Mouse (Mus musculus) testis, adult 2 months (tissue): ENCODE measurements around the gene Prdm5.

ENCODE experiments used
- CTCF ChIP-seq: fragments of 200-500 bp; IDR thresholded peaks from 2 replicates; pipeline ENCODE4 v1.5.1; 2012; ENCODE audit warnings: low read depth, mild to moderate bottlenecking, inconsistent platforms, low read length, moderate library complexity; ENCODE audit not compliant: control insufficient read depth, insufficient read depth, insufficient replicate concordance
- POLR2A ChIP-seq: fragments of 200-500 bp; IDR thresholded peaks from 2 replicates; pipeline ENCODE4 v1.6.1; 2012; ENCODE audit warnings: low read depth, mild to moderate bottlenecking, inconsistent platforms, low read length, moderate library complexity; ENCODE audit not compliant: control insufficient read depth

DNA sequence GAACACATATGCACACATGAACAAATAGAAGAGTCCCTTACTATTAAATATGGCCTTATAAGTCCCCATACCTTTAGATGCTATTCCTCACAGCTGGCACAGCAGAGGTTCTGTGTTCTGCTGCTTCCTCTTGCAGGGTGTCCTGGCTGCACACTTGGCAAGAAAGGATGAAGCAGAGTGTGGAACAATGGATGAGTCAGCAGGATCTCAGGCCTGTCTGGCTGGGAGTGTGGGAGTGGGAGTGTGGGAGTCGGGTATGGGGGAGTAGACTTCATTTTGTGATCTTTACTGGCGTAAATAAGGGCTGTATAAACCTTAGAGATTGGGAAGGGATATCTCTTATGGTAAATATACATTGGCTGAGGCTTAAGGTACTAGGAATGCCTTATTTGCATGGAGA is 14.1 kb downstream of the Prdm5 start:
- TF ChIP-seq CTCF, result no peak
- no peak for TF ChIP-seq POLR2A
